Mouse (Mus musculus) intestine, postnatal 0 days (tissue): ENCODE measurements at regions not wholly inside any gene's neighbourhood (a gene's known extent, or its start where the extent isn't known, plus 50 kb on each side); places are given as distances from the start of the nearest gene placed in this dataset.

ENCODE experiments used
- ATAC-seq: fragments of 200-750 bp; cut with Nextera tagmentation; 2 replicates; pipeline ENCODE4 v1.8.0; 2017; ENCODE audit warnings: mild to moderate bottlenecking, moderate TSS enrichment, moderate library complexity
- H3K27ac ChIP-seq: fragments of 300-500 bp; sonication (generic); 2 replicates; pipeline ENCODE4 v1.5.1; 2014; ENCODE audit warnings: mild to moderate bottlenecking, low read depth, low read length, moderate library complexity
- H3K27me3 ChIP-seq: fragments of 300-500 bp; sonication (generic); replicated peaks from 2 replicates; pipeline ENCODE4 v1.6.1; 2014; ENCODE audit warnings: low read length, mixed read lengths; ENCODE audit not compliant: control insufficient read depth, insufficient read depth
- H3K36me3 ChIP-seq: fragments of 300-500 bp; sonication (generic); 2 replicates; pipeline ENCODE4 v1.6.1; 2014; ENCODE audit warnings: mild to moderate bottlenecking, moderate library complexity; ENCODE audit not compliant: control insufficient read depth, insufficient read depth
- H3K4me1 ChIP-seq: fragments of 300-500 bp; sonication (generic); replicated peaks from 2 replicates; pipeline ENCODE4 v1.6.1; 2014; ENCODE audit warnings: antibody characterized with exemption, low read length, mixed read lengths; ENCODE audit not compliant: control insufficient read depth, insufficient read depth
- H3K4me2 ChIP-seq: fragments of 300-500 bp; sonication (generic); replicated peaks from 2 replicates; pipeline ENCODE4 v1.6.1; 2014; ENCODE audit warnings: low read depth, mild to moderate bottlenecking, moderate library complexity
- H3K4me3 ChIP-seq: fragments of 300-500 bp; sonication (generic); 2 replicates; pipeline ENCODE4 v1.5.1; 2014; ENCODE audit warnings: low read depth, low read length
- H3K9ac ChIP-seq: fragments of 300-500 bp; sonication (generic); 2 replicates; pipeline ENCODE4 v1.6.1; 2014; ENCODE audit warnings: mild to moderate bottlenecking, low read depth, low read length
- H3K9me3 ChIP-seq: fragments of 300-500 bp; sonication (generic); 2 replicates; pipeline ENCODE4 v1.6.1; 2016; ENCODE audit warnings: mixed run types; ENCODE audit not compliant: control insufficient read depth
- CTCF ChIP-seq: sonication (generic); IDR thresholded peaks from 2 replicates; pipeline ENCODE4 v1.5.1; 2016; ENCODE audit warnings: low read depth, mild to moderate bottlenecking, control low read depth, antibody characterized with exemption, moderate library complexity
- WGBS: fragments of 180-500 bp; shearing (Covaris S2); extraction: QIAGEN DNeasy Blood & Tissue Kit; methylation state at CpG from one replicate; pipeline ENCODE4 v1.1.7; 2014; 5-methylcytosine and 5-hydroxymethylcytosine counted together

- 85% methylated on average over 2 of the region's 2 CpGs for WGBS
- Histone ChIP-seq H3K36me3 (no peaks in the 10 kb centered on the region), H3K4me3 (no peak overlapping the region), H3K27me3 (no peaks in the 10 kb centered on the region), H3K9ac (no peak overlapping the region), H3K9me3 (no peaks in the 10 kb centered on the region), H3K4me1 (no peaks in the 10 kb centered on the region), H3K4me2 (no peak overlapping the region), H3K27ac (no peak overlapping the region)
- no peak for TF ChIP-seq CTCF
- ATAC-seq, result no peak
Observed at GRCm38 (mm10) chr4:26637859-26638258, 291.2 kb upstream of the Manea start.

- WGBS, result 67% methylated on average over 1 of the region's 1 CpGs
- Histone ChIP-seq H3K36me3 (no peaks in the 10 kb centered on the region), H3K4me2 (no peak overlapping the region), H3K4me3 (no peak overlapping the region), H3K27me3 (no peaks in the 10 kb centered on the region), H3K9me3 (no peaks in the 10 kb centered on the region), H3K27ac (no peak overlapping the region), H3K4me1 (no peaks in the 10 kb centered on the region), H3K9ac (no peak overlapping the region)
- TF ChIP-seq CTCF, result no peak
- no peak for ATAC-seq
Observed at GRCm38 (mm10) chr4:26630553-26631206, 284.0 kb upstream of the Manea start.

GRCm38 (mm10) chr4:26629710-26630109, 283.0 kb upstream of the Manea start:
- TF ChIP-seq CTCF, result no peak
- Histone ChIP-seq H3K4me1 (no peaks in the 10 kb centered on the region), H3K4me2 (no peak overlapping the region), H3K27ac (no peak overlapping the region), H3K4me3 (no peak overlapping the region), H3K27me3 (no peaks in the 10 kb centered on the region), H3K36me3 (no peaks in the 10 kb centered on the region), H3K9ac (no peak overlapping the region), H3K9me3 (no peaks in the 10 kb centered on the region)
- WGBS, result 75% methylated on average over 2 of the region's 2 CpGs
- no peak for ATAC-seq

- H3K27me3 ChIP-seq, result no peaks in the 10 kb centered on the region
- H3K4me1 ChIP-seq, result no peaks in the 10 kb centered on the region
- no peaks in the 10 kb centered on the region for H3K36me3 ChIP-seq
- no peak for TF ChIP-seq CTCF
- no peak overlapping the region for H3K4me2 ChIP-seq
- ATAC-seq, result no peak
- no peaks in the 10 kb centered on the region for H3K9me3 ChIP-seq
- H3K27ac ChIP-seq, result no peak overlapping the region
- no peak overlapping the region for H3K9ac ChIP-seq
- WGBS, result 79% methylated on average over 6 of the region's 6 CpGs
- H3K4me3 ChIP-seq, result no peak overlapping the region
Observed at GRCm38 (mm10) chr4:26627744-26628143, 281.1 kb upstream of the Manea start.

GRCm38 (mm10) chr4:26589081-26589869, 242.6 kb upstream of the Manea start:
- TF ChIP-seq CTCF, result no peak
- 77% methylated on average over 3 of the region's 3 CpGs for WGBS

GRCm38 (mm10) chr4:26555690-26556089, 209.0 kb upstream of the Manea start:
- no peaks in the 10 kb centered on the region for H3K4me1 ChIP-seq
- H3K27me3 ChIP-seq, result no peaks in the 10 kb centered on the region
- no peaks in the 10 kb centered on the region for H3K36me3 ChIP-seq
- H3K27ac ChIP-seq, result no peak overlapping the region
- H3K9ac ChIP-seq, result no peak overlapping the region
- no peak for TF ChIP-seq CTCF
- WGBS, result 85% methylated on average over 3 of the region's 3 CpGs
- H3K4me2 ChIP-seq, result no peak overlapping the region
- no peaks in the 10 kb centered on the region for H3K9me3 ChIP-seq
- ATAC-seq, result no peak
- no peak overlapping the region for H3K4me3 ChIP-seq

More at GRCm38 (mm10) chr4:26589081-26589869, 242.6 kb upstream of the Manea start:
- ATAC-seq, result no peak
- Histone ChIP-seq H3K36me3 (no peaks in the 10 kb centered on the region), H3K4me2 (no peak overlapping the region), H3K9me3 (no peaks in the 10 kb centered on the region), H3K27ac (no peak overlapping the region), H3K4me1 (no peaks in the 10 kb centered on the region), H3K4me3 (no peak overlapping the region), H3K27me3 (no peaks in the 10 kb centered on the region), H3K9ac (no peak overlapping the region)
